Mouse (Mus musculus): ENCODE measurements around the gene Tecpr2. TPM values are rescaled to one million over a fixed set of nuclear protein-coding genes. Genes with fewer than 3 reads are reported as not detected.

Gene Tecpr2
- total and polyA plus RNA-seq, 3 experiments, result 2.8 to 7.5 (median 3.1) TPM

- in situ Hi-C loops (cut with MboI; ENCODE audit: low pct_ligation_motif_present, low pct_unique_long_range_greater_than_20kb, low sequenced_read_pairs), result no loop called here
- dilution Hi-C loops (cut with MboI; ENCODE audit: extremely low pct_ligation_motif_present, extremely low pct_unique_long_range_greater_than_20kb, low sequenced_read_pairs), result no loop called here
- TF ChIP-seq ZC3H11A (IDR thresholded peaks at IDR 0.05; ENCODE audit: low read depth, low read length) (no peak), ZKSCAN1 (IDR thresholded peaks at IDR 0.05; ENCODE audit: borderline replicate concordance, low read depth, low read length) (no peak), MAX (IDR thresholded peaks at IDR 0.05; ENCODE audit: low read length) (no peak), JUN (IDR thresholded peaks at IDR 0.05; ENCODE audit: insufficient read depth, low read depth, low read length) (no peak), USF2 (conservative IDR thresholded peaks at IDR 0.05; ENCODE audit: low read depth, low read length) (no peak), ZNF384 (IDR thresholded peaks at IDR 0.05; ENCODE audit: low read depth, low read length) (no peak), SIN3A (IDR thresholded peaks at IDR 0.05; ENCODE audit: low read length) (no peak), E2F4 (IDR thresholded peaks at IDR 0.05; ENCODE audit: insufficient replicate concordance, low read depth, low read length) (no peak), EP300 (IDR thresholded peaks at IDR 0.05; ENCODE audit: low read length) (no peak), IRF4 (IDR thresholded peaks at IDR 0.05; ENCODE audit: low read depth, low read length) (no peak), BHLHE40 (IDR thresholded peaks at IDR 0.05; ENCODE audit: low read depth, low read length) (no peak), JUND (conservative IDR thresholded peaks at IDR 0.05; ENCODE audit: low read depth, low read length) (no peak), USF1 (IDR thresholded peaks at IDR 0.05; ENCODE audit: low read depth, low read length) (no peak), SMC3 (IDR thresholded peaks at IDR 0.05; ENCODE audit: low read depth, low read length) (no peak), KAT2A (IDR thresholded peaks at IDR 0.05; ENCODE audit: insufficient replicate concordance, low read length) (no peak), MAZ (IDR thresholded peaks at IDR 0.05; ENCODE audit: low read depth, low read length) (no peak)
- no peak overlapping the region for H3K9ac ChIP-seq (ENCODE audit: insufficient read depth, low read depth)
- H3K27me3 ChIP-seq (replicated peaks), result no peaks in the 10 kb centered on the region
- H3K36me3 ChIP-seq (replicated peaks in 1 of 2; ENCODE audit: control insufficient read depth in 1 of 2, insufficient read depth in 1 of 2, low read length in 1 of 2), result peaks cover 16 to 50% of the 10 kb centered on the region in 2 experiments
- H3K4me3 ChIP-seq (replicated peaks in 1 of 3; ENCODE audit: low read depth in 2 of 3, low read length in 2 of 3, poor library complexity in 1 of 3), result no peak overlapping the region
- H3K9me3 ChIP-seq (replicated peaks; ENCODE audit: low read length), result no peaks in the 10 kb centered on the region
- H3K79me2 ChIP-seq (replicated peaks; ENCODE audit: control insufficient read depth, extremely low read depth, insufficient read depth, poor library complexity, severe bottlenecking), result no peaks in the 10 kb centered on the region
- peaks cover 3 to 35% of the 10 kb centered on the region in 2 experiments for H3K4me1 ChIP-seq (ENCODE audit: control insufficient read depth in 1 of 2, insufficient read depth in 2 of 2)
- no peak for DNase-seq (ENCODE audit: extremely low read depth)
- H3K4me2 ChIP-seq (ENCODE audit: insufficient read depth, low read depth, poor library complexity, severe bottlenecking), result no peak overlapping the region
- H3K27ac ChIP-seq (ENCODE audit: insufficient read depth, low read depth), result no peak overlapping the region
Observed at GRCm38 (mm10) chr12:110952628-110953385, 63.7 kb downstream of the Tecpr2 start.

- no peaks in the 10 kb centered on the region for H3K27me3 ChIP-seq (replicated peaks)
- no peaks in the 10 kb centered on the region for H3K9me3 ChIP-seq (replicated peaks; ENCODE audit: low read length)
- in situ Hi-C loops (cut with MboI; ENCODE audit: low pct_ligation_motif_present, low pct_unique_long_range_greater_than_20kb, low sequenced_read_pairs) (no loop called here), dilution Hi-C loops (cut with MboI; ENCODE audit: extremely low pct_ligation_motif_present, extremely low pct_unique_long_range_greater_than_20kb, low sequenced_read_pairs) (no loop called here)
- H3K27ac ChIP-seq (ENCODE audit: insufficient read depth, low read depth), result no peak overlapping the region
- H3K4me1 ChIP-seq (ENCODE audit: control insufficient read depth in 1 of 2, insufficient read depth in 2 of 2), result peaks cover 3 to 35% of the 10 kb centered on the region in 2 experiments
- H3K79me2 ChIP-seq (replicated peaks; ENCODE audit: control insufficient read depth, extremely low read depth, insufficient read depth, poor library complexity, severe bottlenecking), result no peaks in the 10 kb centered on the region
- no peak for DNase-seq (ENCODE audit: extremely low read depth)
- no peak overlapping the region for H3K4me3 ChIP-seq (replicated peaks in 1 of 3; ENCODE audit: low read depth in 2 of 3, low read length in 2 of 3, poor library complexity in 1 of 3)
- TF ChIP-seq EP300 (IDR thresholded peaks at IDR 0.05; ENCODE audit: low read length) (no peak), USF2 (conservative IDR thresholded peaks at IDR 0.05; ENCODE audit: low read depth, low read length) (no peak), JUN (IDR thresholded peaks at IDR 0.05; ENCODE audit: insufficient read depth, low read depth, low read length) (no peak), NELFE (IDR thresholded peaks at IDR 0.05; ENCODE audit: low read depth, low read length) (no peak), MEF2A (IDR thresholded peaks at IDR 0.05; ENCODE audit: borderline replicate concordance, low read depth, low read length) (no peak), ZKSCAN1 (IDR thresholded peaks at IDR 0.05; ENCODE audit: borderline replicate concordance, low read depth, low read length) (no peak), ZNF384 (IDR thresholded peaks at IDR 0.05; ENCODE audit: low read depth, low read length) (no peak), MYC (IDR thresholded peaks at IDR 0.05; ENCODE audit: low read depth, low read length) (no peak), TCF12 (IDR thresholded peaks at IDR 0.05; ENCODE audit: low read depth, low read length) (no peak), MAZ (IDR thresholded peaks at IDR 0.05; ENCODE audit: low read depth, low read length) (no peak), GABPA (IDR thresholded peaks at IDR 0.05; ENCODE audit: insufficient replicate concordance, low read depth, low read length) (no peak), PAX5 (IDR thresholded peaks at IDR 0.05; ENCODE audit: low read length) (no peak), MAX (IDR thresholded peaks at IDR 0.05; ENCODE audit: low read length) (no peak)
- H3K9ac ChIP-seq (ENCODE audit: insufficient read depth, low read depth), result no peak overlapping the region
- no peak overlapping the region for H3K4me2 ChIP-seq (ENCODE audit: insufficient read depth, low read depth, poor library complexity, severe bottlenecking)
- peaks cover 15 to 45% of the 10 kb centered on the region in 2 experiments for H3K36me3 ChIP-seq (replicated peaks in 1 of 2; ENCODE audit: control insufficient read depth in 1 of 2, insufficient read depth in 1 of 2, low read length in 1 of 2)
Observed at GRCm38 (mm10) chr12:110953443-110953842, 64.4 kb downstream of the Tecpr2 start.

All from CH12.LX (cell line).